Mouse (Mus musculus) layer of hippocampus, postnatal 10 days (tissue): Measurements from ENCODE around the gene Tnk1. TPM values are rescaled to one million over a fixed set of nuclear protein-coding genes. Genes with fewer than 3 reads are reported as not detected.

Experiments
- DNase-seq, 2 experiments: peaks; one replicate each; pipeline ENCODE4 v3.0.0; 2021; ENCODE audit warnings: low spot score in 2 of 2
- long read RNA-seq: library from polyadenylated mRNA; stranded (forward); transcript quantifications from one replicate; pipeline ENCODE4 v2.0.0, GENCODE M21; 2023
- total RNA-seq, 2 experiments: library from RNA; stranded (reverse); gene quantifications; 2 replicates each; pipeline ENCODE4 v1.2.3; 2021

Gene Tnk1
- under 1 TPM in 1 of 2 experiments, not detected in 1; 0.25 TPM for total RNA-seq
- long read RNA-seq, partial matches to known transcripts, result 0 of 1 reads
- long read RNA-seq, other reads (novel, unspliced or antisense), result 1 of 1 reads

- no peak for DNase-seq
Observed at GRCm38 (mm10) chr11:69858113-69858998, at the start of gene Tnk1. TSS of gene Tnk1 (minus strand) at chr11:69858730.

DNA sequence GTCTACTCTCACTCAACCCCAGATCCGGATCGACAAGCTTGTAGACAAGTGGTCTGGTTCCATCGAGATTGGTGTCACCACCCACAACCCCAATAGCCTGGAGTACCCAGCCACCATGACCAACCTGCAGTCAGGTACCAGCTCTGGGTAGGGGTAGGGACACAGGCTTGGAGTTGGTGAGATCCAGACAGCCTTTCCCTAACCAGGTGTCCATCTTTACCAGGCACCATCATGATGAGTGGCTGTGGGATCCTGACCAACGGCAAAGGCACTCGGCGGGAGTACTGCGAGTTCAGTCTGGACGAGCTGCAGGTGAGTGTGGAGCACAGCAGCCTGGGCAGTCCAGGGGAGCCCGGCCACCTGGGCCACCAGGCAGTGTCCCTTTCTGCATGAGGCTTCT, 45.8 kb upstream of the Tnk1 start:
- DNase-seq, result no peak

GRCm38 (mm10) chr11:69902972-69903371, 44.4 kb upstream of the Tnk1 start:
- DNase-seq, result no peak

- peak in 1 of 2 experiments; percentile 30 for DNase-seq
Observed at GRCm38 (mm10) chr11:69901993-69902392, 43.5 kb upstream of the Tnk1 start.

GRCm38 (mm10) chr11:69901406-69901846, 42.9 kb upstream of the Tnk1 start:
- peak; percentile 95 for DNase-seq

GRCm38 (mm10) chr11:69900471-69901405, 42.2 kb upstream of the Tnk1 start, which contains the start of the genes 2810408A11Rik and Neurl4:
TSS of gene 2810408A11Rik (minus strand) at chr11:69900987.
TSS of gene Neurl4 (plus strand) at chr11:69901072.
- peak; percentile 80 to 86 for DNase-seq

DNA sequence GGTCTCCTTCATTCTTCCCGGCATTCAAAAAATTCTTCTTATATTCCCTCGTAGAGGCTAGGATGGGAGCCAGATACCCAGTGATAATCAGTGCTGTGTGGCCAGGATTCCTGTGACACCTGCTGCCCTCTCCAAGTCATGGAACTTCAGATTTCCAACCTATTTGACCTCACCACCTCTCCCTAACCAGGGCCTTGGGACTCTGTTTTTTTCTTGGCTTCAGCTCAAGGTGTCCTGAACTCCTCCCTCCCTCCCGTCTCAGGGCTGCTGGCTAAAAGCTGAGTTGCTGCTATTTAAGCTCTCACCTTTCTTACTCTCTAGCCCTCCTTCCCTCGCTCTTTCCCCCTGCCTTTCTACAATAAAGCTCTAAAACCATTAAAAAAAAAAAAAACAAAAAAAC, 41.3 kb upstream of the Tnk1 start:
- DNase-seq, result no peak

GRCm38 (mm10) chr11:69895291-69895690, 36.8 kb upstream of the Tnk1 start, which contains the start of gene Acap1:
TSS of gene Acap1 (minus strand) at chr11:69895539.
- no peak for DNase-seq

GRCm38 (mm10) chr11:69894671-69895070, 36.1 kb upstream of the Tnk1 start:
- DNase-seq, result no peak

DNA sequence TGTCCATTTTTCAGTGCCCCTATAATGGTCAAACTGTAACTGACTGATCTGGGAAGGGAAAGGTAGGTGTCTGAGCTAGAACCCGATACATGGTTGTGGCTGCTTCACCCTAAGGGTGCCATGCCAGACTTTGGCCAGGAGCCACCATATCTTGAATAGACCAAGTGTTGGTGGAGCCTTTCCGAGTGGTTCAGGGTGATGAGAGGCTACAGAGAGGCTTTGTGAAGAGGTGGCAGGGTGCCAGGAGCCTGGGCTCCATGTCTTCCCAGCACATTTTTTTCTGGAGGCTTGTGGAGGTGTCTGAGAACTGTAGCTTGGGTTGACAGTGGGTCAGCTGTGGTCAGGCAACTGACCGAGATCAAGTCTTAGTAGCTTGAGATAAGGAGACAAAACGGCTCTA, 33.0 kb upstream of the Tnk1 start:
- DNase-seq, result peak; percentile 36 to 62

DNA sequence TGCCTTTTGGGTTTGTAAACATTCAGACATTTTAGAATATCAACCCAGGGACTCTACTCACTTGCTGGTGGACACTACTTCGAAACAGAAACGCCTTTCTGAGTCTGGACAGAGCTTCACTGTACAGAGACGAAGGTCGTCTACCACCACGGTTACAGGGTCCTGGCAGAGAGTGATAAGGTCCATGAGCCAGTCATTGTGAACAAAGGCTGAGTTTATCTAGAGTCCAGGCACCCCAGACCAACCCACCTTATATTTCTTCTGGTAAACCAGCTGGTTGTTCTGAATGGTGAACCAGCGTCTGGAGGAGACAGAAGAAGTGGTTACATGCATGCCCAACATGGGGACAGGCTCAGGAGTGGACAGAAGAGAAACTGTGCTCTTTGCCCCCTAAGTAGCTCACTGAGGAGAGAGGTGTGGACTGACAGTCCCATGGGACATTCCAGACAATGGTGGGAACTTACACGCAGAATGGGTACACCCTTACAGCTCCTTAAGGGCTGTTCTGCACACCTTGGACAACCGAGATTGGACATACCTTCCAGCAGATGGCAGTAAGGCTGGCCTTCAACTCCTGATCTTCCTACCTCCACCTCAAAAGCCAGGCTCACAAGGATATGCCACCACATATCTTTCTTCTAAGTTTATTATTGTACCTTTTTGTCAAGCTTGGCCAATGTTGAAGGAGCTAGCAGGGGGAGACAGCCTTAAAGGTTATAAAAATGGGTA, 28.5 kb upstream of the Tnk1 start:
- DNase-seq, result no peak

GRCm38 (mm10) chr11:69884663-69885062, 26.1 kb upstream of the Tnk1 start:
- no peak for DNase-seq

DNA sequence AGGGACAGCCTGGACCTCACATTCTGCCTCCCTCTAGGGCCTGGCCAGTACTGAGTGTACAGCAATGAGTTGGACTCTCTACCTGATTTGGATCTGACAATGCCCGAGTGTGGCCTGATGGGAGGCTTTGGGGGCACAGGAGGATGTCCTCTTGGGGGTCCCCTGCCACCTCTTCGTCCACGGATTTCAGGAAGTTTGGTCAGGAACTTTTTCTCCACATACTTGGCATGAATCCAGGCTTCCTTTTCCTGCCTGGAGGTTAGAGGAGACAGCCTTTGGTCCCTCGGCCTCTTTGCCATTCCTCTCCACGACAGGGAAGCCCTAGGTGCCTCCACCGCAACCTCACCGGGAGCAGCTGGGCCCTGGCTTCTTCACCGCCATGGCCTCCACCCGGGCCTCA, 25.7 kb upstream of the Tnk1 start:
- no peak for DNase-seq

- DNase-seq, result no peak
Observed at GRCm38 (mm10) chr11:69883527-69884151, 25.1 kb upstream of the Tnk1 start.

- DNase-seq, result no peak
Observed at GRCm38 (mm10) chr11:69883066-69883465, 24.5 kb upstream of the Tnk1 start.

GRCm38 (mm10) chr11:69881787-69882670, 23.5 kb upstream of the Tnk1 start:
- DNase-seq, result no peak

- peak; percentile 62 to 77 for DNase-seq
Observed at GRCm38 (mm10) chr11:69880853-69881603, 22.5 kb upstream of the Tnk1 start, which contains the start of gene Kctd11. TSS of gene Kctd11 (minus strand) at chr11:69881406.

- DNase-seq, result peak; percentile 58 to 66
Observed at GRCm38 (mm10) chr11:69880506-69880852, 21.9 kb upstream of the Tnk1 start.
